9 mouse cellular contexts compared by ENCODE assay signal in the genomic region with DNA sequence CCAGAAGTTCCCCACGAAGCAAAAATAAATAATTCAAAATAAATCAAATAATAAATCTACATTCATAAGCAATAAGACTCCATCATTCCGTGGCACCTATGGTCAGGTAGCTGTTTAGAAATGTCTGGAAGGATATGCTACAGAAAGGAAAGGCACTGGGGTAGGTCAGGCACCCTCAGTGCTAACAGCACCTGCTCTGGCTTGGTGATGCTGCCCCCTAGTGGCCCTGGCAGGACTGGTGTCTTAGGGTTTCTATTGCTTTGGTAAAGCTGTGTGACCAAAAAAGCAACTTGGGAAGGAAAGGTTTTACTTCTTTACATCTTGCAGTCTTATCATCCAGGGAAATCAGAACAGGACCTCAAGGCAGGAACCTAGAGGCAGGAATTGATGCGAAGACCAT. TPM values are rescaled to one million over a fixed set of nuclear protein-coding genes. Genes with fewer than 3 reads are reported as not detected.
DNase-seq lines count a peak whose midpoint lies in the region; ATAC-seq lines count a peak whose summit lies in the region.
"Had no signal": no experiment of that assay in that cellular context is flagged by ENCODE, and none has a peak within 500 bp of the region (broad histone marks: within the 10 kb centered on the region; RNA-seq: fewer than 3 reads in every experiment).

No protein-coding gene starts in this region.

- no peaks in the 10 kb centered on the region for H3K36me3 ChIP-seq in hindbrain, embryonic 13.5 days

- 15% methylated on average over 3 of the region's 3 CpGs for WGBS in hindbrain, embryonic 13.5 days

- no peak overlapping the region for H3K9ac ChIP-seq in hindbrain, embryonic 13.5 days

- no peak overlapping the region for H3K27ac ChIP-seq in hindbrain, embryonic 13.5 days

- H3K27me3 ChIP-seq in hindbrain, embryonic 13.5 days: peaks cover 3% of the 10 kb centered on the region; the same call in 1 of the 2 replicates

- no peaks in the 10 kb centered on the region for H3K4me1 ChIP-seq in hindbrain, embryonic 13.5 days (replicated peaks)

- peak; percentile 71; the same call in 1 of the 2 replicates for ATAC-seq in hindbrain, embryonic 13.5 days (ENCODE audit: low FRiP score)

- no peak overlapping the region for H3K4me3 ChIP-seq in hindbrain, embryonic 13.5 days
- H3K4me3 ChIP-seq: megakaryocyte, embryonic 14.5 days had no signal

- H3K9me3 ChIP-seq in hindbrain, embryonic 13.5 days: peaks cover 4% of the 10 kb centered on the region

- DNase-seq in R1 (ENCODE audit: low read depth, low spot score): peak; percentile 76
- peak; percentile 84 for DNase-seq in cerebellum, adult 8-10 months
- peak; percentile 44 to 78 for DNase-seq in frontal cortex, postnatal 14 days (ENCODE audit: low spot score in 2 of 2)
- peak; percentile 81 to 96 for DNase-seq in layer of hippocampus, postnatal 25 days (ENCODE audit: extremely low spot score in 1 of 2, low spot score in 1 of 2)
- peak; percentile 81 to 91 for DNase-seq in lung, postnatal 4 days
- DNase-seq in right cerebral cortex, postnatal 36 days (ENCODE audit: low spot score in 2 of 2): peak; percentile 51 to 72
- peak; percentile 68 to 89 for DNase-seq in urinary bladder, postnatal 4 days (ENCODE audit: low spot score in 2 of 2)

- no peak overlapping the region for H3K4me2 ChIP-seq in hindbrain, embryonic 13.5 days

RNA-seq across cellular contexts. Expression of a gene that starts 14.6 kb away (rescaled TPM):
- 55.3 and 60.5 TPM in 2 replicates for polyA plus RNA-seq in hindbrain, embryonic 13.5 days (2015; fragmentation: Nextera tagmentation; extraction: Ambion mirVana)
- total RNA-seq in layer of hippocampus, postnatal 25 days (2021): 1 to 10 TPM; 8.0 to 9.7 TPM

RNA-seq across cellular contexts. Expression of a gene that starts 24.2 kb away (rescaled TPM):
- not detected in 2 replicates for polyA plus RNA-seq in hindbrain, embryonic 13.5 days (2015; fragmentation: Nextera tagmentation; extraction: Ambion mirVana)
- total RNA-seq in layer of hippocampus, postnatal 25 days (2021): under 1 TPM in 1 of 2 experiments, not detected in 1; 0.10 TPM

RNA-seq across cellular contexts. Expression of a gene that starts 35.1 kb away (rescaled TPM):
- polyA plus RNA-seq in hindbrain, embryonic 13.5 days (2015; fragmentation: Nextera tagmentation; extraction: Ambion mirVana): 20.0 and 21.9 TPM in 2 replicates
- total RNA-seq in layer of hippocampus, postnatal 25 days (2021): 10 to 100 TPM; 13.5 to 14.7 TPM

RNA-seq across cellular contexts. Expression of a gene that starts 41.3 kb away (rescaled TPM):
- 0.84 and 0.86 TPM in 2 replicates for polyA plus RNA-seq in hindbrain, embryonic 13.5 days (2015; fragmentation: Nextera tagmentation; extraction: Ambion mirVana)
- 1 to 10 TPM; 3.2 to 3.5 TPM for total RNA-seq in layer of hippocampus, postnatal 25 days (2021)
